Mouse (Mus musculus): ENCODE data around the gene Traf3ip2. TPM values are rescaled to one million over a fixed set of nuclear protein-coding genes. Genes with fewer than 3 reads are reported as not detected.

The Traf3ip2 gene
- total and polyA plus RNA-seq, 2 experiments: 0.74 to 4.4 TPM

- H3K27ac ChIP-seq (replicated peaks; ENCODE audit: insufficient read depth, low read depth, low read length): no peak overlapping the region
- no peak for TF ChIP-seq CTCF (IDR thresholded peaks at IDR 0.05; ENCODE audit: low read depth, low read length)
- TF ChIP-seq POLR2A (IDR thresholded peaks at IDR 0.05; ENCODE audit: extremely low read depth, insufficient read depth, low read length): no peak
- no peak overlapping the region for H3K9ac ChIP-seq (ENCODE audit: low read depth, low read length)
- DNase-seq (ENCODE audit: extremely low read depth, low read depth, low spot score): peak; percentile 87
- H3K4me1 ChIP-seq (ENCODE audit: control insufficient read depth, insufficient read depth, low read length): peaks cover 21% of the 10 kb centered on the region
- H3K27me3 ChIP-seq (ENCODE audit: control insufficient read depth, insufficient read depth, low read length): no peaks in the 10 kb centered on the region
- peaks cover 5% of the 10 kb centered on the region; the same call in 1 of the 2 replicates for H3K79me2 ChIP-seq (ENCODE audit: control insufficient read depth, insufficient read depth, low read length)
- H3K4me3 ChIP-seq (ENCODE audit: insufficient read depth, low read depth, low read length): no peak overlapping the region
- no peaks in the 10 kb centered on the region for H3K36me3 ChIP-seq (ENCODE audit: control insufficient read depth, insufficient read depth, low read length)
- 15% methylated on average over 6 of the region's 6 CpGs for WGBS
Measured at GRCm38 (mm10) chr10:39614676-39615075, 1.9 kb downstream of the Traf3ip2 start.

DNA sequence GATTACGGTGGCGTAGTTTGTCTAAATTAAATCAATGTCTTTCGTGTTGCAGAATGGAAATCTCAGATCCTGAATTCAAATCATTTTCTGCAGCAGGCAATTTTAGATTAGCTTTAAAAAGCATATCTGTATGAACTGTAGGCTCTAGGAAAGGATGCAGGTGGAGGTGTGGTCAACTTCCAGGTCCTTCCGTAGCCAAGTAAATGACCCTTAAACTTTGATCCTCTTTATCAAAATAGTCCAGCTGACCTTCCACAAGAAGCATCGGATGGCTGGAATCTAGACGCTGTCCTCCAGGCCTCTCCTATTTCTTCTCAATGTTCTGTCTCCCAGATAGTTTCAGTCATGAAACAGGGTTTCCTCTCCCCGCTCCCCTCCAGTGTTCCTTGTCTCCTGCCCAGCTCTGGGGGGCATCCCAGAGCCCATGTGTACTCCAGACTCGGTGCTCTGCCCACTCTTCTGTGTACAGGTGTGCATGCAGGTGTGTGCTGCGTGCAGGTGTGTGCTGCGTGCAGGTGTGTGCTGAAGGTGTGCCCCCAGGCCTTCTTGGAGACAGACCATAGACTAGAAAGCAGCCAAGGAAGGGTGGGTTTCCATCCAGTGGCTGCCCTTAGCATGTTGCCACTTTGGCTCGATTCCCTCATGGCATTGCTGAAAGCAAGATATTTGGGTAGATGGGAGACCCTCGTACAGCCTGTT lies 2.9 kb downstream of the Traf3ip2 start:
- H3K4me1 ChIP-seq (ENCODE audit: control insufficient read depth, insufficient read depth, low read length): peaks cover 21% of the 10 kb centered on the region
- peaks cover 5% of the 10 kb centered on the region; the same call in 1 of the 2 replicates for H3K79me2 ChIP-seq (ENCODE audit: control insufficient read depth, insufficient read depth, low read length)
- no peak overlapping the region for H3K9ac ChIP-seq (ENCODE audit: low read depth, low read length)
- TF ChIP-seq CTCF (IDR thresholded peaks at IDR 0.05; ENCODE audit: low read depth, low read length) (no peak), POLR2A (IDR thresholded peaks at IDR 0.05; ENCODE audit: extremely low read depth, insufficient read depth, low read length) (no peak)
- no peaks in the 10 kb centered on the region for H3K36me3 ChIP-seq (ENCODE audit: control insufficient read depth, insufficient read depth, low read length)
- WGBS: 68% methylated on average over 12 of the region's 12 CpGs
- H3K4me3 ChIP-seq (ENCODE audit: insufficient read depth, low read depth, low read length): no peak overlapping the region
- no peak overlapping the region for H3K27ac ChIP-seq (replicated peaks; ENCODE audit: insufficient read depth, low read depth, low read length)
- no peaks in the 10 kb centered on the region for H3K27me3 ChIP-seq (ENCODE audit: control insufficient read depth, insufficient read depth, low read length)
- peak; percentile 80 for DNase-seq (ENCODE audit: extremely low read depth, low read depth, low spot score)

DNA sequence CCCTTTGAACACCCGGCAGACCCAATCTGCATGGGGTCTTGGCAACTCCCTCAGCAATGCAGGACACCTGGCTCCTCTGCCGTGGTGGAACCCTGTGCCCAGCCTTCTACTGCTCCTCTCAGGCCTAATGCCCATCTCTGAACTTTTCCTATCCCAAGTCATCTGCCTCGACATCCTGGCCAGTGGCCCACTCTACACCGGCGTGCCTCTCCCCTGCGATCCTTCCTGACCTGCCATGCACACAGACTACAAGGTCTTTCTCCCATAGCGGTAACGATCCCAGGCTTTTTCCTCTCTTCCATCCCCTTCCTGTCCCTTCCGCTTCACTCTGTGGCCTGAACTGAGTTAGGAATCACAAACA lies 3.5 kb downstream of the Traf3ip2 start:
- Histone ChIP-seq H3K79me2 (ENCODE audit: control insufficient read depth, insufficient read depth, low read length) (peaks cover 5% of the 10 kb centered on the region; the same call in 1 of the 2 replicates), H3K4me1 (ENCODE audit: control insufficient read depth, insufficient read depth, low read length) (peaks cover 21% of the 10 kb centered on the region), H3K27me3 (ENCODE audit: control insufficient read depth, insufficient read depth, low read length) (no peaks in the 10 kb centered on the region), H3K36me3 (ENCODE audit: control insufficient read depth, insufficient read depth, low read length) (no peaks in the 10 kb centered on the region), H3K4me3 (ENCODE audit: insufficient read depth, low read depth, low read length) (no peak overlapping the region), H3K9ac (ENCODE audit: low read depth, low read length) (no peak overlapping the region), H3K27ac (replicated peaks; ENCODE audit: insufficient read depth, low read depth, low read length) (peak overlapping the region; percentile 33; the same call in 1 of the 2 replicates)
- 81% methylated on average over 9 of the region's 9 CpGs for WGBS
- TF ChIP-seq CTCF (IDR thresholded peaks at IDR 0.05; ENCODE audit: low read depth, low read length) (no peak), POLR2A (IDR thresholded peaks at IDR 0.05; ENCODE audit: extremely low read depth, insufficient read depth, low read length) (no peak)
- no peak for DNase-seq (ENCODE audit: extremely low read depth, low read depth, low spot score)

- peak; percentile 75 for DNase-seq (ENCODE audit: extremely low read depth, low read depth, low spot score)
- H3K79me2 ChIP-seq (ENCODE audit: control insufficient read depth, insufficient read depth, low read length): peaks cover 5% of the 10 kb centered on the region; the same call in 1 of the 2 replicates
- no peak overlapping the region for H3K4me3 ChIP-seq (ENCODE audit: insufficient read depth, low read depth, low read length)
- 70% methylated on average over 8 of the region's 8 CpGs for WGBS
- H3K4me1 ChIP-seq (ENCODE audit: control insufficient read depth, insufficient read depth, low read length): peaks cover 21% of the 10 kb centered on the region
- no peak overlapping the region for H3K9ac ChIP-seq (ENCODE audit: low read depth, low read length)
- H3K36me3 ChIP-seq (ENCODE audit: control insufficient read depth, insufficient read depth, low read length): no peaks in the 10 kb centered on the region
- peak overlapping the region; percentile 33 for H3K27ac ChIP-seq (replicated peaks; ENCODE audit: insufficient read depth, low read depth, low read length)
- H3K27me3 ChIP-seq (ENCODE audit: control insufficient read depth, insufficient read depth, low read length): no peaks in the 10 kb centered on the region
- TF ChIP-seq CTCF (IDR thresholded peaks at IDR 0.05; ENCODE audit: low read depth, low read length) (no peak), POLR2A (IDR thresholded peaks at IDR 0.05; ENCODE audit: extremely low read depth, insufficient read depth, low read length) (no peak)
Measured at GRCm38 (mm10) chr10:39616626-39617025, 3.9 kb downstream of the Traf3ip2 start.

DNA sequence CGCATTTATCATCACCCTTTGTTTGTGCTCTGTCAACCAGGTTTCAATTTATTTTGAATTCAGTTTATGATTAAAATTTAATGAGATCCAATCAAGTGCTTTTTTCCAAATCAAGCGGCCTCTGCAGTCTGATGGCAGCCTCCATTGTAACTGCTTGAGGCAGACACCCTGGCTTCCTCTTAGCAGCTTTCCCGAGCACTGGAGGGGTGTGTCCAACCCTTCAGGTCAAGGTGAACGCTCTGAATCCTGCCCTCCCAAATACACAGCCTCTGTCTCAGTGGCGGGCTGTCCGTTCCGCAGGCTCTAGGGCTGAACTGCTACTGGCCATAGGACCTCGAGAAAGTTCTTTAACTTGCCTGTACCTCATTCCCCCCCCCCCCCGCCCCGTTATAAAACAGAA lies 5.7 kb downstream of the Traf3ip2 start:
- no peak overlapping the region for H3K9ac ChIP-seq (ENCODE audit: low read depth, low read length)
- no peak for TF ChIP-seq POLR2A (IDR thresholded peaks at IDR 0.05; ENCODE audit: extremely low read depth, insufficient read depth, low read length)
- no peak for TF ChIP-seq CTCF (IDR thresholded peaks at IDR 0.05; ENCODE audit: low read depth, low read length)
- no peak overlapping the region for H3K4me3 ChIP-seq (ENCODE audit: insufficient read depth, low read depth, low read length)
- no peak overlapping the region for H3K27ac ChIP-seq (replicated peaks; ENCODE audit: insufficient read depth, low read depth, low read length)
- H3K36me3 ChIP-seq (ENCODE audit: control insufficient read depth, insufficient read depth, low read length): no peaks in the 10 kb centered on the region
- 78% methylated on average over 10 of the region's 10 CpGs for WGBS
- no peaks in the 10 kb centered on the region for H3K27me3 ChIP-seq (ENCODE audit: control insufficient read depth, insufficient read depth, low read length)
- peaks cover 5% of the 10 kb centered on the region; the same call in 1 of the 2 replicates for H3K79me2 ChIP-seq (ENCODE audit: control insufficient read depth, insufficient read depth, low read length)
- peaks cover 20% of the 10 kb centered on the region for H3K4me1 ChIP-seq (ENCODE audit: control insufficient read depth, insufficient read depth, low read length)
- no peak for DNase-seq (ENCODE audit: extremely low read depth, low read depth, low spot score)

DNA sequence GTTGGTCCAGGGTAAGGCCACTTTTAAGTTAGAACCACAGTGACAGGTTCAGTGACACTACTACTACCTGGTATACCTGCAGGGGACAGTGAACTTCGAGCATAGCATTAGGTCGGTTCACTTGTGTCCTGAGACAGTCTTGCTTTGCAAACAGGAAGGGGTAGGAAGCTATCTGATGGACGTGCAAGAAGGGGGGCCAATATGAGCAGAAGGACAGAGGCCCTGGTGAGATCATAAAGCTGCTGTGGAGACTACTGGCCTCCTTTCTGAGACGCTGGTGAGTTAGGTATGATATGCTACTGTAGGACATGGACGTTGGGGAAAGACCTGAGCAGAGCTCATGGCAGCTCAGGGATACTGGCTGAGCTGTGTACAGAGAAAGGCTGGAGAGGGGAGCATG lies 7.9 kb downstream of the Traf3ip2 start:
- Histone ChIP-seq H3K79me2 (ENCODE audit: control insufficient read depth, insufficient read depth, low read length) (peaks cover 5% of the 10 kb centered on the region; the same call in 1 of the 2 replicates), H3K27ac (replicated peaks; ENCODE audit: insufficient read depth, low read depth, low read length) (no peak overlapping the region), H3K36me3 (ENCODE audit: control insufficient read depth, insufficient read depth, low read length) (no peaks in the 10 kb centered on the region), H3K4me3 (ENCODE audit: insufficient read depth, low read depth, low read length) (no peak overlapping the region), H3K27me3 (ENCODE audit: control insufficient read depth, insufficient read depth, low read length) (no peaks in the 10 kb centered on the region), H3K4me1 (ENCODE audit: control insufficient read depth, insufficient read depth, low read length) (peaks cover 28% of the 10 kb centered on the region), H3K9ac (ENCODE audit: low read depth, low read length) (no peak overlapping the region)
- DNase-seq (ENCODE audit: extremely low read depth, low read depth, low spot score): no peak
- TF ChIP-seq POLR2A (IDR thresholded peaks at IDR 0.05; ENCODE audit: extremely low read depth, insufficient read depth, low read length) (no peak), CTCF (IDR thresholded peaks at IDR 0.05; ENCODE audit: low read depth, low read length) (no peak)
- WGBS: 83% methylated on average over 5 of the region's 5 CpGs
